14 mouse cellular contexts compared by ENCODE assay signal in the genomic region with DNA sequence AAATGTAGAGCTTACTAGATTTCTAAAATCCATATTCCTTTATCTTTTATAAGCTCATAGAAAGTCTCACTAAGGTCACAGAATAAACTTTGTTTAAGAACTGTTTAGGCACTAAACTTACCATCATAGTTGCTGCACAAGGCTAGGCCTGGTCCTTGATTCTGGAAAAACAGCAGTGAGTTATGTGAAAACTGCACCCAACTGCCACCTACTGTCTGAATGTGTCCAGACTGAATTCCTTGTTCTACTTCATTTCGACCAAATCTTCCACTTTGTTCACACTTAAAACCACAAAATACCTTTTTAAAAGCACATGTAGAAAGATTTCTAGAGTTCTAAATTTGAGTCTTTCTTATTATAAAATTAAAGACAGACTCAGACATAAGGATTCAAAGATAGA.
DNase-seq lines count a peak whose midpoint lies in the region; ATAC-seq and TF ChIP-seq lines count a peak whose summit lies in the region.
"Had no signal": no experiment of that assay in that cellular context is flagged by ENCODE, and none has a peak within 500 bp of the region (broad histone marks: within the 10 kb centered on the region; RNA-seq: fewer than 3 reads in every experiment).

No protein-coding gene starts in this region.

- H3K27me3 ChIP-seq in forebrain, embryonic 14.5 days (replicated peaks; ENCODE audit: control insufficient read depth, insufficient read depth, low read length) = no peaks in the 10 kb centered on the region
- H3K27me3 ChIP-seq in forebrain, embryonic 16.5 days (replicated peaks; ENCODE audit: control insufficient read depth, insufficient read depth, low read length) = no peaks in the 10 kb centered on the region
- no peaks in the 10 kb centered on the region for H3K27me3 ChIP-seq in E14TG2a.4 (ENCODE audit: insufficient read depth, low read length)
- H3K27me3 ChIP-seq in forebrain, embryonic 12.5 days = no peaks in the 10 kb centered on the region
- H3K27me3 ChIP-seq: heart, embryonic 13.5 days; limb, embryonic 13.5 days; megakaryocyte, embryonic 14.5 days had no signal

- TF ChIP-seq CTCF in E14TG2a.4 (conservative IDR thresholded peaks at IDR 0.05; ENCODE audit: low read length) = 0 out of 2 replicates have a peak, but pooled peaks have one; percentile 2

- H3K9ac ChIP-seq in forebrain, embryonic 14.5 days (ENCODE audit: low read length) = no peak overlapping the region
- no peak overlapping the region for H3K9ac ChIP-seq in forebrain, embryonic 16.5 days (replicated peaks; ENCODE audit: low read depth, low read length)
- H3K9ac ChIP-seq in forebrain, embryonic 12.5 days = no peak overlapping the region
- H3K9ac ChIP-seq: heart, embryonic 13.5 days; limb, embryonic 13.5 days had no signal

- no peak overlapping the region for H3K4me2 ChIP-seq in forebrain, embryonic 14.5 days (ENCODE audit: low read length)
- H3K4me2 ChIP-seq in forebrain, embryonic 16.5 days (ENCODE audit: low read length) = no peak overlapping the region
- no peak overlapping the region for H3K4me2 ChIP-seq in forebrain, embryonic 12.5 days
- H3K4me2 ChIP-seq: heart, embryonic 13.5 days; limb, embryonic 13.5 days had no signal

- no peaks in the 10 kb centered on the region for H3K4me1 ChIP-seq in forebrain, embryonic 14.5 days (ENCODE audit: control insufficient read depth, insufficient read depth, low read length)
- no peaks in the 10 kb centered on the region for H3K4me1 ChIP-seq in forebrain, embryonic 16.5 days (replicated peaks; ENCODE audit: control insufficient read depth, insufficient read depth, low read length)
- peaks cover 21% of the 10 kb centered on the region for H3K4me1 ChIP-seq in E14TG2a.4 (replicated peaks; ENCODE audit: low read depth, low read length)
- no peaks in the 10 kb centered on the region for H3K4me1 ChIP-seq in forebrain, embryonic 12.5 days

- 67% methylated on average over 1 of the region's 1 CpGs for WGBS in forebrain, embryonic 14.5 days
- 74% methylated on average over 1 of the region's 1 CpGs for WGBS in forebrain, embryonic 16.5 days
- WGBS in forebrain, embryonic 12.5 days = 79% methylated on average over 1 of the region's 1 CpGs

- H3K27ac ChIP-seq in forebrain, embryonic 14.5 days (ENCODE audit: low read depth, low read length) = no peak overlapping the region
- H3K27ac ChIP-seq in forebrain, embryonic 16.5 days (ENCODE audit: low read length) = no peak overlapping the region
- no peak overlapping the region for H3K27ac ChIP-seq in forebrain, embryonic 12.5 days
- H3K27ac ChIP-seq: heart, embryonic 13.5 days; limb, embryonic 13.5 days had no signal

- H3K9me3 ChIP-seq in forebrain, embryonic 14.5 days (replicated peaks; ENCODE audit: control insufficient read depth, low read length) = no peaks in the 10 kb centered on the region
- no peaks in the 10 kb centered on the region for H3K9me3 ChIP-seq in forebrain, embryonic 16.5 days (ENCODE audit: control insufficient read depth, low read length)
- no peaks in the 10 kb centered on the region for H3K9me3 ChIP-seq in E14TG2a.4 (ENCODE audit: low read length)
- H3K9me3 ChIP-seq in forebrain, embryonic 12.5 days = no peaks in the 10 kb centered on the region
- H3K9me3 ChIP-seq: heart, embryonic 13.5 days; limb, embryonic 13.5 days; megakaryocyte, embryonic 14.5 days had no signal

- H3K4me3 ChIP-seq in forebrain, embryonic 14.5 days (ENCODE audit: low read depth, low read length) = no peak overlapping the region
- no peak overlapping the region for H3K4me3 ChIP-seq in forebrain, embryonic 16.5 days (replicated peaks; ENCODE audit: low read length)
- H3K4me3 ChIP-seq in E14TG2a.4 (replicated peaks; ENCODE audit: low read length) = no peak overlapping the region
- no peak overlapping the region for H3K4me3 ChIP-seq in forebrain, embryonic 12.5 days (replicated peaks)
- H3K4me3 ChIP-seq: heart, embryonic 13.5 days; limb, embryonic 13.5 days; megakaryocyte, embryonic 14.5 days had no signal

- 0 out of 2 replicates have a peak, but pooled peaks cover 4% of the 10 kb centered on the region for H3K36me3 ChIP-seq in forebrain, embryonic 14.5 days (ENCODE audit: control insufficient read depth, insufficient read depth, low read length)
- no peaks in the 10 kb centered on the region for H3K36me3 ChIP-seq in forebrain, embryonic 16.5 days (ENCODE audit: control insufficient read depth, insufficient read depth)
- H3K36me3 ChIP-seq in E14TG2a.4 (ENCODE audit: insufficient read depth, low read length) = peaks cover 4% of the 10 kb centered on the region; the same call in 1 of the 2 replicates
- no peaks in the 10 kb centered on the region for H3K36me3 ChIP-seq in forebrain, embryonic 12.5 days (replicated peaks)

- peak; percentile 8 for DNase-seq in forebrain, embryonic 14.5 days (ENCODE audit: low spot score)
- DNase-seq in layer of hippocampus, adult 11-12 months (ENCODE audit: low spot score) = peak; percentile 23
- no peak for DNase-seq in layer of hippocampus, postnatal 25 days (ENCODE audit: extremely low spot score in 1 of 2, low spot score in 1 of 2)
- peak; percentile 69 for DNase-seq in brain, adult 2 months (ENCODE audit: low read depth, low spot score)
- DNase-seq in right cerebral cortex, postnatal 10 days (ENCODE audit: low spot score in 2 of 2) = no peak
- DNase-seq: layer of hippocampus, adult 9-11 months; right cerebral cortex, postnatal 25 days had no signal

- no peak for ATAC-seq in forebrain, embryonic 14.5 days
- no peak for ATAC-seq in forebrain, embryonic 16.5 days
- no peak for ATAC-seq in forebrain, embryonic 12.5 days (ENCODE audit: low FRiP score)
- ATAC-seq: inflammation-experienced regulatory T-cells, adult 6 months had no signal

Comparison
In these comparisons a context has a peak if more than half of its experiments do, and no peak if none do; other contexts are left out.
1. DNase-seq: peak in forebrain, embryonic 14.5 days (single experiment), layer of hippocampus, adult 11-12 months (single experiment) and brain, adult 2 months (single experiment); none in layer of hippocampus, postnatal 25 days (0 of 2) and right cerebral cortex, postnatal 10 days (0 of 2).